Mouse (Mus musculus): Measurements from ENCODE around the gene Jakmip3. TPM values are rescaled to one million over a fixed set of nuclear protein-coding genes. Genes with fewer than 3 reads are reported as not detected.

The Jakmip3 gene
- polyA plus RNA-seq, 1 experiment from 2014 or later = 0.14 TPM

- no peak overlapping the region for H3K9ac ChIP-seq (ENCODE audit: low read depth, low read length)
- H3K9me3 ChIP-seq (ENCODE audit: control insufficient read depth) = no peaks in the 10 kb centered on the region
- no peak overlapping the region for H3K27ac ChIP-seq (ENCODE audit: low read depth, low read length)
- no peak for ATAC-seq
- no peak overlapping the region for H3K4me3 ChIP-seq (ENCODE audit: low read depth, low read length)
- H3K36me3 ChIP-seq (ENCODE audit: control insufficient read depth, insufficient read depth) = no peaks in the 10 kb centered on the region
- no peak for TF ChIP-seq CTCF (IDR thresholded peaks at IDR 0.05; ENCODE audit: low read depth)
- no peak overlapping the region for H3K4me2 ChIP-seq (replicated peaks; ENCODE audit: low read depth)
- H3K27me3 ChIP-seq (replicated peaks; ENCODE audit: control insufficient read depth, insufficient read depth, low read length) = no peaks in the 10 kb centered on the region
- WGBS = 62% methylated on average over 11 of the region's 11 CpGs
- H3K4me1 ChIP-seq (replicated peaks; ENCODE audit: control insufficient read depth, insufficient read depth, low read length) = no peaks in the 10 kb centered on the region
Observed at GRCm38 (mm10) chr7:139016288-139016687, 75.8 kb downstream of the Jakmip3 start.

- 61% methylated on average over 15 of the region's 15 CpGs for WGBS
- TF ChIP-seq CTCF (IDR thresholded peaks at IDR 0.05; ENCODE audit: low read depth) = no peak
- Histone ChIP-seq H3K36me3 (ENCODE audit: control insufficient read depth, insufficient read depth) (no peaks in the 10 kb centered on the region), H3K27ac (ENCODE audit: low read depth, low read length) (no peak overlapping the region), H3K4me2 (replicated peaks; ENCODE audit: low read depth) (no peak overlapping the region), H3K4me3 (ENCODE audit: low read depth, low read length) (no peak overlapping the region), H3K9ac (ENCODE audit: low read depth, low read length) (no peak overlapping the region), H3K27me3 (replicated peaks; ENCODE audit: control insufficient read depth, insufficient read depth, low read length) (no peaks in the 10 kb centered on the region), H3K4me1 (replicated peaks; ENCODE audit: control insufficient read depth, insufficient read depth, low read length) (no peaks in the 10 kb centered on the region), H3K9me3 (ENCODE audit: control insufficient read depth) (no peaks in the 10 kb centered on the region)
- no peak for ATAC-seq
Observed at GRCm38 (mm10) chr7:139017249-139017903, 76.8 kb downstream of the Jakmip3 start.

GRCm38 (mm10) chr7:139020884-139021283 is 80.4 kb downstream of the Jakmip3 start:
- peak overlapping the region; percentile 50 for H3K4me2 ChIP-seq (replicated peaks; ENCODE audit: low read depth)
- H3K4me3 ChIP-seq (ENCODE audit: low read depth, low read length) = no peak overlapping the region
- no peak for ATAC-seq
- no peaks in the 10 kb centered on the region for H3K36me3 ChIP-seq (ENCODE audit: control insufficient read depth, insufficient read depth)
- TF ChIP-seq CTCF (IDR thresholded peaks at IDR 0.05; ENCODE audit: low read depth) = no peak
- no peak overlapping the region for H3K27ac ChIP-seq (ENCODE audit: low read depth, low read length)
- H3K9ac ChIP-seq (ENCODE audit: low read depth, low read length) = no peak overlapping the region
- WGBS = 15% methylated on average over 20 of the region's 20 CpGs
- no peaks in the 10 kb centered on the region for H3K9me3 ChIP-seq (ENCODE audit: control insufficient read depth)
- no peaks in the 10 kb centered on the region for H3K4me1 ChIP-seq (replicated peaks; ENCODE audit: control insufficient read depth, insufficient read depth, low read length)
- H3K27me3 ChIP-seq (replicated peaks; ENCODE audit: control insufficient read depth, insufficient read depth, low read length) = no peaks in the 10 kb centered on the region

- Histone ChIP-seq H3K27me3 (replicated peaks; ENCODE audit: control insufficient read depth, insufficient read depth, low read length) (no peaks in the 10 kb centered on the region), H3K4me1 (replicated peaks; ENCODE audit: control insufficient read depth, insufficient read depth, low read length) (no peaks in the 10 kb centered on the region), H3K36me3 (ENCODE audit: control insufficient read depth, insufficient read depth) (no peaks in the 10 kb centered on the region), H3K9ac (ENCODE audit: low read depth, low read length) (no peak overlapping the region), H3K4me2 (replicated peaks; ENCODE audit: low read depth) (no peak overlapping the region), H3K27ac (ENCODE audit: low read depth, low read length) (no peak overlapping the region), H3K9me3 (ENCODE audit: control insufficient read depth) (no peaks in the 10 kb centered on the region), H3K4me3 (ENCODE audit: low read depth, low read length) (no peak overlapping the region)
- WGBS = 64% methylated on average over 1 of the region's 1 CpGs
- ATAC-seq = no peak
- TF ChIP-seq CTCF (IDR thresholded peaks at IDR 0.05; ENCODE audit: low read depth) = no peak
Observed at GRCm38 (mm10) chr7:139021326-139021725, 80.8 kb downstream of the Jakmip3 start.

GRCm38 (mm10) chr7:139027136-139027535 is 86.6 kb downstream of the Jakmip3 start:
- TF ChIP-seq CTCF (IDR thresholded peaks at IDR 0.05; ENCODE audit: low read depth) = no peak
- H3K9me3 ChIP-seq (ENCODE audit: control insufficient read depth) = no peaks in the 10 kb centered on the region
- no peaks in the 10 kb centered on the region for H3K4me1 ChIP-seq (replicated peaks; ENCODE audit: control insufficient read depth, insufficient read depth, low read length)
- no peak overlapping the region for H3K4me2 ChIP-seq (replicated peaks; ENCODE audit: low read depth)
- H3K9ac ChIP-seq (ENCODE audit: low read depth, low read length) = no peak overlapping the region
- no peak overlapping the region for H3K27ac ChIP-seq (ENCODE audit: low read depth, low read length)
- no peaks in the 10 kb centered on the region for H3K27me3 ChIP-seq (replicated peaks; ENCODE audit: control insufficient read depth, insufficient read depth, low read length)
- ATAC-seq = no peak
- WGBS = 50% methylated on average over 5 of the region's 5 CpGs
- H3K4me3 ChIP-seq (ENCODE audit: low read depth, low read length) = no peak overlapping the region
- H3K36me3 ChIP-seq (ENCODE audit: control insufficient read depth, insufficient read depth) = no peaks in the 10 kb centered on the region

GRCm38 (mm10) chr7:139031215-139031614 is 90.7 kb downstream of the Jakmip3 start:
- 0 out of 2 replicates have a peak, but pooled peaks have one; percentile 11 for TF ChIP-seq CTCF (IDR thresholded peaks at IDR 0.05; ENCODE audit: low read depth)
- Histone ChIP-seq H3K4me2 (replicated peaks; ENCODE audit: low read depth) (no peak overlapping the region), H3K36me3 (ENCODE audit: control insufficient read depth, insufficient read depth) (no peaks in the 10 kb centered on the region), H3K9ac (ENCODE audit: low read depth, low read length) (no peak overlapping the region), H3K9me3 (ENCODE audit: control insufficient read depth) (no peaks in the 10 kb centered on the region), H3K27ac (ENCODE audit: low read depth, low read length) (no peak overlapping the region), H3K4me1 (replicated peaks; ENCODE audit: control insufficient read depth, insufficient read depth, low read length) (no peaks in the 10 kb centered on the region), H3K27me3 (replicated peaks; ENCODE audit: control insufficient read depth, insufficient read depth, low read length) (no peaks in the 10 kb centered on the region), H3K4me3 (ENCODE audit: low read depth, low read length) (no peak overlapping the region)
- WGBS = 81% methylated on average over 4 of the region's 4 CpGs
- peak; percentile 69 for ATAC-seq
